Mouse (Mus musculus) hindbrain, postnatal 0 days (tissue): ENCODE measurements at regions not wholly inside any gene's neighbourhood (a gene's known extent, or its start where the extent isn't known, plus 50 kb on each side); places are given as distances from the start of the nearest gene placed in this dataset.

Source experiments
- ATAC-seq: fragments of 200-750 bp; cut with Nextera tagmentation; 2 replicates; pipeline ENCODE4 v1.8.0; 2017; ENCODE audit warnings: mild to moderate bottlenecking, moderate TSS enrichment, moderate library complexity
- DNase-seq: peaks from one replicate; pipeline ENCODE4 v3.0.0-alpha.2; 2015; ENCODE audit warnings: low spot score
- H3K27ac ChIP-seq: fragments of 300-500 bp; sonication (generic); 2 replicates; pipeline ENCODE4 v1.5.1; 2014; ENCODE audit warnings: mild to moderate bottlenecking
- H3K27me3 ChIP-seq: fragments of 300-500 bp; sonication (generic); 2 replicates; pipeline ENCODE4 v1.6.1; 2014; ENCODE audit warnings: low read length, mixed read lengths; ENCODE audit not compliant: insufficient read depth
- H3K36me3 ChIP-seq: fragments of 300-500 bp; sonication (generic); 2 replicates; pipeline ENCODE4 v1.6.1; 2014; ENCODE audit warnings: low read length, mixed read lengths; ENCODE audit not compliant: insufficient read depth
- H3K4me1 ChIP-seq: fragments of 300-500 bp; sonication (generic); 2 replicates; pipeline ENCODE4 v1.6.1; 2014; ENCODE audit warnings: antibody characterized with exemption, low read length, mixed read lengths; ENCODE audit not compliant: insufficient read depth
- H3K4me2 ChIP-seq: fragments of 300-500 bp; sonication (generic); 2 replicates; pipeline ENCODE4 v1.6.1; 2014; ENCODE audit warnings: low read depth, mild to moderate bottlenecking, low read length, moderate library complexity, mixed read lengths
- H3K4me3 ChIP-seq: fragments of 300-500 bp; sonication (generic); 2 replicates; pipeline ENCODE4 v1.5.1; 2014; ENCODE audit warnings: low read length
- H3K9ac ChIP-seq: fragments of 300-500 bp; sonication (generic); replicated peaks from 2 replicates; pipeline ENCODE4 v1.6.1; 2014; ENCODE audit warnings: mild to moderate bottlenecking, low read length, moderate library complexity, mixed read lengths
- H3K9me3 ChIP-seq: fragments of 300-500 bp; sonication (generic); 2 replicates; pipeline ENCODE4 v1.6.1; 2016; ENCODE audit warnings: low read length, mixed read lengths
- CTCF ChIP-seq: IDR thresholded peaks from 2 replicates; pipeline ENCODE4 v1.5.1; 2016; ENCODE audit warnings: antibody characterized with exemption, control low read depth, low read depth
- WGBS: fragments of 180-500 bp; shearing (Covaris S2); extraction: QIAGEN DNeasy Blood & Tissue Kit; methylation state at CpG from one replicate; pipeline ENCODE4 v1.1.7; 2014; 5-methylcytosine and 5-hydroxymethylcytosine counted together

DNA sequence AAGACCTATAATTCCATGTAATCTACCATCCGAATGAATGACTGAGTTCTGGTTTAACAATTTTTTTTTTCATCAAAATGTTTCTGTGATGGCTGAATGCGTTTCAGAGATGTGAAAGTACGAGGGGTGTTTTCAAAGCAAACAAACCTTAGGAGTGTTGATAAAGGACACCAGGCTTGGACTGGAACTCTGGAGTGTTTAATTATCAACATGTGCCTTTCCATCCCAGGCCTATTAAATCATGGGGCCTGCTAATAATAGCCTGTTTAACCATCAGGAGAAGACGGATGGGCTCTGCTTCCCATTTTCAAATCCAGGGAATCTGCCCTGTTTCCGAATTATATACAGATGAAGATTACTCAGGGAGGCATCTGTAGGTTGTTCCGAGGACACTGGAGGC is 399.3 kb downstream of the Ppargc1a start:
- no peak overlapping the region for H3K9ac ChIP-seq
- TF ChIP-seq CTCF, result no peak
- no peaks in the 10 kb centered on the region for H3K4me1 ChIP-seq
- H3K4me3 ChIP-seq, result no peak overlapping the region
- no peaks in the 10 kb centered on the region for H3K36me3 ChIP-seq
- H3K27ac ChIP-seq, result no peak overlapping the region
- H3K9me3 ChIP-seq, result no peaks in the 10 kb centered on the region
- DNase-seq (no peak), ATAC-seq (no peak)
- H3K27me3 ChIP-seq, result no peaks in the 10 kb centered on the region
- WGBS, result 69% methylated on average over 6 of the region's 6 CpGs
- H3K4me2 ChIP-seq, result no peak overlapping the region

- H3K36me3 ChIP-seq, result no peaks in the 10 kb centered on the region
- DNase-seq (no peak), ATAC-seq (no peak)
- H3K9me3 ChIP-seq, result no peaks in the 10 kb centered on the region
- H3K27ac ChIP-seq, result no peak overlapping the region
- TF ChIP-seq CTCF, result no peak
- no peak overlapping the region for H3K4me2 ChIP-seq
- 64% methylated on average over 3 of the region's 3 CpGs for WGBS
- no peaks in the 10 kb centered on the region for H3K4me1 ChIP-seq
- no peak overlapping the region for H3K9ac ChIP-seq
- no peak overlapping the region for H3K4me3 ChIP-seq
- no peaks in the 10 kb centered on the region for H3K27me3 ChIP-seq
These were observed 410.6 kb downstream of the Ppargc1a start for GRCm38 (mm10) chr5:51156901-51157300.

- Histone ChIP-seq H3K27ac (no peak overlapping the region), H3K9me3 (no peaks in the 10 kb centered on the region), H3K4me2 (no peak overlapping the region), H3K9ac (no peak overlapping the region), H3K27me3 (no peaks in the 10 kb centered on the region), H3K4me1 (no peaks in the 10 kb centered on the region), H3K4me3 (no peak overlapping the region), H3K36me3 (no peaks in the 10 kb centered on the region)
- WGBS, result 87% methylated on average over 4 of the region's 4 CpGs
- no peak for TF ChIP-seq CTCF
- ATAC-seq (no peak), DNase-seq (no peak)
These were observed 422.7 kb downstream of the Ppargc1a start for GRCm38 (mm10) chr5:51144842-51145241.

GRCm38 (mm10) chr5:51125091-51125490 is 442.4 kb downstream of the Ppargc1a start:
- WGBS, result 78% methylated on average over 6 of the region's 6 CpGs
- no peak overlapping the region for H3K4me2 ChIP-seq
- DNase-seq (no peak), ATAC-seq (no peak)
- H3K9me3 ChIP-seq, result no peaks in the 10 kb centered on the region
- H3K27ac ChIP-seq, result no peak overlapping the region
- no peak overlapping the region for H3K4me3 ChIP-seq
- no peaks in the 10 kb centered on the region for H3K36me3 ChIP-seq
- no peaks in the 10 kb centered on the region for H3K4me1 ChIP-seq
- H3K27me3 ChIP-seq, result no peaks in the 10 kb centered on the region
- TF ChIP-seq CTCF, result no peak
- H3K9ac ChIP-seq, result no peak overlapping the region

DNA sequence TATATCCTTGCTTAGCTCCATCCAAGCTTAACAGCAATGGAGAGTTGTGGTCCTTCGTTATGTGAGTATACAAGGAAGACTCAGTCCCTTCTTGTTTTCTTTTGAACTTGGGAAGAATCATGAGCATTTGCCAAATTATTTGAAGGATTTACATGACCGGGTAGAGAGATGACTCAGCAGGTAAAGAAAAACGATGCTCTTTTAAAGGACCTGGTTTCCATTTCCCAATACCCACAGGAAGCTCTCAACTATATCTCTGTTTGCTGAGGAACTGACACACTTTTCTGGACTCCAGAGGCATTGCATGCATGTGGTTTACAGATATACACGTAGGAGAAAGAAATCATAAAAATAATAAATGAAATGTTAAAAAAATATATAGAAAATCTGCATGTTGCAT is 457.5 kb downstream of the Ppargc1a start:
- Histone ChIP-seq H3K9me3 (no peaks in the 10 kb centered on the region), H3K27ac (no peak overlapping the region), H3K4me3 (no peak overlapping the region), H3K9ac (no peak overlapping the region), H3K4me1 (no peaks in the 10 kb centered on the region), H3K4me2 (no peak overlapping the region), H3K36me3 (no peaks in the 10 kb centered on the region), H3K27me3 (no peaks in the 10 kb centered on the region)
- no peak for DNase-seq
- WGBS, result 82% methylated on average over 4 of the region's 4 CpGs
- TF ChIP-seq CTCF, result no peak
- ATAC-seq, result no peak

DNA sequence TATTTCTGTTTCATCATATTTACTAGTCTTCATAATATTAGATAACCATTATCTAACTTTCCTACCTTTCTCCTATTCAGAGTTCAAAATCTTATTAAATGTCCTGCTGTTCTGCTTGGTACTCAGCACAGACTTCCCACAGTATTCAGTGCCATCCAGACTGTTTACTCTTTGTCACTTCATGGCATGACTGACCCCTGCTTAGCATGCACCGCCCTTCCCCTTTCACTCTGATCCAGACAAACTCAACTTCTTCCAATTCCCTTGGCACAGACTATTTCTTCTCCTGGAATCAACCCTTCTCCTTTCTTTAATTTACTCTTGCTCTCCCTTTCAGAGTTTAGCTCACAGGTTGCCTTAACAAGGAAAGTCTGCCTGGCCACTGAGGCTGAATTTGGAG is 458.8 kb downstream of the Ppargc1a start:
- peak; percentile 33 for DNase-seq

DNA sequence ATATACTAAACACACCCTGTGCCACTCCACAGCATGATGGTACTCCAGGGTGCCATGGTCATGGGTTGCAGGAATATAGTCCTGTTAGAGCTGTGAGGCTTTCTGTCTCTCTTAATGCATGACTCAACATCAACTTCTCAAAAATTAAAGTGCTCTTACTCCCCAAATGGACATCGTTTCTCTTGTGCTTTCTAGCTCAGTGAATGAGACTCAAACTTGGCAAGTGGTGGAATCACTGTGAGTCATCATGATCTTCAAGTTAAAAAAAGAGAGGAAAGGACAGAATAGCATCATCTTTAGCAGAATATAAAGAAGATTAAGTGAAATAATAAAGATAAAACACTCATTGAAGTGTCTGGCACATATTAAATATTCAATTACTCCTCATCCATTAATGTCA is 459.3 kb downstream of the Ppargc1a start:
- Histone ChIP-seq H3K36me3 (no peaks in the 10 kb centered on the region), H3K4me3 (no peak overlapping the region), H3K4me2 (no peak overlapping the region), H3K9me3 (no peaks in the 10 kb centered on the region), H3K27me3 (no peaks in the 10 kb centered on the region), H3K27ac (no peak overlapping the region), H3K9ac (no peak overlapping the region), H3K4me1 (no peaks in the 10 kb centered on the region)
- DNase-seq (no peak), ATAC-seq (no peak)
- 81% methylated on average over 1 of the region's 1 CpGs for WGBS
- no peak for TF ChIP-seq CTCF

More for the DNA sequence above, 458.8 kb downstream of the Ppargc1a start:
- 47% methylated on average over 1 of the region's 1 CpGs for WGBS
- no peak overlapping the region for H3K4me2 ChIP-seq
- no peaks in the 10 kb centered on the region for H3K4me1 ChIP-seq
- no peaks in the 10 kb centered on the region for H3K27me3 ChIP-seq
- ATAC-seq, result peak; percentile 61; the same call in 1 of the 2 replicates
- H3K9me3 ChIP-seq, result no peaks in the 10 kb centered on the region
- H3K9ac ChIP-seq, result no peak overlapping the region
- no peak overlapping the region for H3K27ac ChIP-seq
- H3K36me3 ChIP-seq, result no peaks in the 10 kb centered on the region
- H3K4me3 ChIP-seq, result no peak overlapping the region
- TF ChIP-seq CTCF, result no peak
